Mouse (Mus musculus) layer of hippocampus, postnatal 10 days (tissue): ENCODE results near the gene Ssxb2. TPM values are rescaled to one million over a fixed set of nuclear protein-coding genes. Genes with fewer than 3 reads are reported as not detected.
"Not testable (repeated sequence)": the region's sequence is repeated elsewhere in the genome, so short reads cannot be mapped to it uniquely, and the experiment has no call there.

Source experiments
- DNase-seq, 2 experiments: peaks; one replicate each; pipeline ENCODE4 v3.0.0; 2021; ENCODE audit warnings: low spot score in 2 of 2
- long read RNA-seq: library from polyadenylated mRNA; stranded (forward); transcript quantifications from one replicate; pipeline ENCODE4 v2.0.0, GENCODE M21; 2023
- total RNA-seq, 2 experiments: library from RNA; stranded (reverse); gene quantifications; 2 replicates each; pipeline ENCODE4 v1.2.3; 2021

Ssxb2 gene
- not detected for total RNA-seq
- long read RNA-seq, result 0 reads

DNA sequence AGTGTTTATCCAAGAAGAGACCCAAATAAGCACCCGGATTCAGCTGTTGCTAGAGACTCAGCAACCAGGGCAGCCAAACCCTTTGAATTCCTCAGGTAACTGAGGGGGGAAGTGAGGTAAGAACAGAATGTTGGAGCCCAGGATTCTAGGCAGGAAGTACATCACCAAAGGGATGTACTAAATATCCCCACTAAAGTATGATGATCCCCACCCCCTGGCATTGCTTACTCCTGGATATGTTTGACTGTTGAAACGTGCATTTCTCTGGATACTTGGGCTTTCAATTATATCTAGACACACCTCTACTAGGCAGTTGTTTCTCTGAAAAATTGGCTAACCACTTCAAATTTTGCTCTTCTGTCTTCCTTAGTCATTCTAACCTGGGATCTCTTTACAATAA is at the start of gene Ssxb2:
Gene Ssxb2, minus strand, starts transcription at position 101 of the 400 bp plus-strand sequence.
- DNase-seq, result not testable (repeated sequence)

DNA sequence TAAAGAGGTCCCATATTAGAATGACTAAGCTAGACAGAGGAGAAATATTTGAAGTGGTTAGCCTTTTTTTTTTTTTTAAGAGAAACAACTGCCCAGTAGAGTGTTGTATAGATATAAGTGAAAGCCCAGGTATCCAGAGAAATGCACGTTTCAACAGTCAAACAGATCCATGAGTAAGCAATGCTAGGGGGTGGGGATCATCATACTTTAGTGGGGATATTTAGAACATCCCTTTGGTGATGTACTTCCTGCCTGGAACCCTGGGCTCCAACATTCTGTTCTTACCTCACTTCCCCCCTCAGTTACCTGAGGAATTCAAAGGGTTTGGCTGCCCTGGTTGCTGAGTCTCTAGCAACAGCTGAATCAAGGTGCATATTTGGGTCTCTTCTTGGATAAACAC is 48.5 kb downstream of the Ssxb2 start, which contains the start of gene Ssxb1:
Gene Ssxb1, plus strand, starts transcription at position 301 of the 400 bp plus-strand sequence.
- DNase-seq, result not testable (repeated sequence)

Other genes starting within 250 kb of the Ssxb2 start
- gene Ftsj1, start 209.3 kb downstream of the Ssxb2 start, total RNA-seq, result 10 to 100 TPM; 24.0 to 27.7 TPM
- 10 to 100 TPM; 17.6 to 28.1 TPM for gene Slc38a5, start 190.6 kb downstream of the Ssxb2 start, total RNA-seq
- not detected for gene Ssxb10, start 134.3 kb downstream of the Ssxb2 start, total RNA-seq
- gene Ssxb9, start 94.7 kb downstream of the Ssxb2 start, total RNA-seq, result not detected
- not detected for gene Ssxb1, start 48.4 kb downstream of the Ssxb2 start, total RNA-seq
- not detected for gene Gm14459, start 63.2 kb upstream of the Ssxb2 start, total RNA-seq
- gene Ssxb6, start 86.5 kb upstream of the Ssxb2 start, total RNA-seq, result not detected
- gene Ssxb3, start 130.1 kb upstream of the Ssxb2 start, total RNA-seq, result not detected
- gene Ssxb8, start 229.1 kb upstream of the Ssxb2 start, total RNA-seq, result not detected